Mouse (Mus musculus) ES-CJ7 (cell line): ENCODE data around the gene Synj2.
"Not testable (repeated sequence)": the region's sequence is repeated elsewhere in the genome, so short reads cannot be mapped to it uniquely, and the experiment has no call there.

Experiments
- DNase-seq: peaks from one replicate; pipeline ENCODE4 v3.0.0; 2011; ENCODE audit warnings: low read depth, low spot score

Synj2 gene

GRCm38 (mm10) chr17:5999039-5999543 is 58.0 kb downstream of the Synj2 start:
- DNase-seq = no peak

DNA sequence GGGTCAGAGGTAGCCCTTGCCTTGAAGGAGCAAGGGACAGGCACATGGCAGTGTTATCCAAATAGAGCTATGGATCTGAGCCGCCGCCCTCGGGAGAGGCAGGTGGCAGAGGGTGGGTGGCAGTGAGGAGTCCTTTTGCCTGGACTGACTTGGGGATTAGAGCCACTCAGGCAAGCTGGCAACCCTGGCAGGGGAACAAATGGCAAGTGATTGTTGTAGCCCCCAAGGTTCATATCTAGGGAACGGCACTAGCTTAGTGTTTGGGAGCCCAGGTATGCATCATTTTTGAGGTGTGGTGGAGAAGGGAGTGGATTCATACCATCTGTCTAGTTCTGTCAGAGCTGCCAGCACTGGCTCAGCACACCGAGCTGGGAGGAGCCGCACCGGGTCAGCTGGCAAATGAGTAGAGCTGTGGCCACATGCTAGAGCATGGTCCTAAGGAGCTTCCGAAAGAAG is 59.8 kb downstream of the Synj2 start:
- no peak for DNase-seq

GRCm38 (mm10) chr17:6001389-6001788 is 60.3 kb downstream of the Synj2 start:
- no peak for DNase-seq

DNA sequence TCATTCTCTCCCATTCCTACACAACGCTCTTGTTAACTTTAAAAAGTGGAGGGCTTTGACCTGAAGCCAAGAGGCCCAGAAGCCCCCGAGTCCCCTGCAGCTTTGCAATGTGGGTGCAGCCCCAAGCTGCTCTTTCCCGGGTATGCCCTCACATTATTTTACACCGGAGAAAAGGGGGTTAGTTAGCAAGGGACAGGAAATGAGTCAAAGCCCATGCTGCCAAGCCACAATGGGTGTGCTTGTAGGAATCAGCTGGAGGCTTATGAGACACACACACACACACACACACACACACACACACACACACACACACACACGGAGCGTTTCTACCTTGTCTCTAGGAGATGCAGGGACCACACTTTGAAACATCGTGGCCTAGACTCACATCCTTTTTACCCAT is 60.8 kb downstream of the Synj2 start:
- DNase-seq = no peak

- DNase-seq = no peak
Measured at GRCm38 (mm10) chr17:6002563-6002962, 61.5 kb downstream of the Synj2 start.

GRCm38 (mm10) chr17:6003661-6004060 is 62.6 kb downstream of the Synj2 start:
- DNase-seq = no peak

DNA sequence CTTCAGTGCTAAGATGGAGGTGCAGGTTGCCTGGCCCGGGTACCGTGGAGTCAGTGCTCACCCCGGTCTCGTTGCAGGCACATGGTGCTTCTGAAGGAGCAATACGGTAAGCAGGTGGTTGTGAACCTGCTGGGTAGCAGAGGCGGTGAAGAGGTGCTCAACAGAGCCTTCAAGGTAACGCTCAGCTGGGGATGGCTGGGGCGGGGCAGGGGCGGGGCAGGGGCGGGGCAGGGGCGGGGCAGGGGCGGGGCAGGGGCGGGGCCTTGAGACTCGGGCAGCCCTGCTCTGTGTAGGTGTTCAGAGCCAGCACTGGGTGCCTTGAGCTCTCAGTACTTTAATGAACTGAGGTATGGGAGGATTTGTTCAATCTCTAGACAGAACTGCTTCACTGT is 64.2 kb downstream of the Synj2 start:
- peak; percentile 17 for DNase-seq

GRCm38 (mm10) chr17:6005638-6006471 is 64.8 kb downstream of the Synj2 start:
- DNase-seq = peak; percentile 64

DNA sequence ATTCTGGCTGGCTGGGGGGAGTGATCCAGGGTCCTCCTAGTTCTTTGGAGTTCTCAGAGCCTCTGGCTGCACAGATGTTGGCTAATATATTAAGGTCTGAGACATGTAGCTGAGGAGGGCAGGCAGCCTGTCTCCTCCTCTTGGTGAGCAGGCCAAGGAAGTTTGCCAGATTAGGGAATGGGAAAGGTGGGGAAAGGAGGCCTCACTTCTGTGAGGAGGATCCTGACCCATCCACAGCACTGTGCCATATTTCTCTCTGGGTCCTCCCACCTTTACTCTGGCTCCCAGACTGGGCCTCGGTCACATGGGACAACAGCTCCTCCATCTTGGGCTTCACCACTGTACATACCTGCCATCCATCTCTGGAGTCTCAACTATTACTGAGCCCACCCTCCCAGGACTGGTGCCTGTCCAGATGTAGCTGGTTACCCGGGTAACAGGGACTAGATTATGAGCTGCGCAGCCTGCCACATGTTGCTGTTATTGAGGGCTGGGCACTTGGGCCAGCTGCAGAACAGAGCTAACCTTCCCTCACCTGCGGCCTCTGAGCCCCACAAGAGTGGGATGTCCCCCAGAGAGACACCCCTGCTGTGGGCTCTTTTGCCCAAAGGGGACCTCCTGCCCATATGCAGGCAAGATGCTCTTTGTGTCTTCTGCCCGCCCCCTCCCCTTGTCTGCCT is 66.2 kb downstream of the Synj2 start:
- DNase-seq = no peak

GRCm38 (mm10) chr17:6007902-6008301 is 66.8 kb downstream of the Synj2 start:
- no peak for DNase-seq

DNA sequence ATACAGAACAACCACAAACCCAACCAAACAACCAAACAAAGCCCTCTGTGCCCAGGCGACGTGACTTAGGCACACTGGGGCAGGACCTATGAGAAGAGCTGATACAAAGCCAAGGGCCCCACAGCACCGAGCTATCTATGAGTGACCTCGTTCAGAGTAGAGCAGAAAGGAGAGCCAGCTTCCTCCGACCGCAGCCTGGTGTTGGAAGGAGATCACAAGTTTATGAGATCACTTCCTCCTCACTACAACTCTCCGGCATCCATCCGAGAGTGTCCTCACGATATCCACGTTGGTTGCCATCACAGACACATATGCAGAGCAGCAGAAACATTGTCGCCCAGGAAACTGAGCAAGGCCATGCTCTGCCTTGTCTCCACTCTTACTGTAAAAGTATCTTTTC is 67.5 kb downstream of the Synj2 start:
- DNase-seq = no peak

GRCm38 (mm10) chr17:6009606-6010005 is 68.5 kb downstream of the Synj2 start:
- no peak for DNase-seq

- DNase-seq = no peak
Measured at GRCm38 (mm10) chr17:6013079-6013478, 72.0 kb downstream of the Synj2 start.

GRCm38 (mm10) chr17:6014985-6015384 is 73.9 kb downstream of the Synj2 start:
- no peak for DNase-seq

- DNase-seq = no peak
Measured at GRCm38 (mm10) chr17:6016213-6016780, 75.2 kb downstream of the Synj2 start.

- DNase-seq = peak; percentile 12
Measured at GRCm38 (mm10) chr17:6017268-6017667, 76.2 kb downstream of the Synj2 start.

DNA sequence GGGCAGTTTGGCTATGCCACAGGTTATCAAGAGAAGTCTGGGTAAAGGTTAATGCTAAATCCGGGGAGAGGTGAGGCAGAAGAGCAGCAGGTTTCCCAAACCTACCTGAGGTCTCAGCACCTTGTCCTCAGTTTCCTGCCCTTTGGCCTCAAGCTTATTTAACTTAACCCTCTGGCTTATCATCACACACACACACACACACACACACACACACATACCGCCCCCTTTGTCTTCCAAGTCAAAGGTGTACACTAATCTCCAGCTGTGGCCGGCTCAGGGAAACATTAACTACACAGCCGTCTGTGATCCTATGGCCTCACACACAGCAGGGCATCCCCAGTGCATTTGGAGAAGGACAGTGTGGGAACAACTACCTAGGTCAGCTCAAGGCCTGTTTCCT is 77.3 kb downstream of the Synj2 start:
- DNase-seq = no peak

DNA sequence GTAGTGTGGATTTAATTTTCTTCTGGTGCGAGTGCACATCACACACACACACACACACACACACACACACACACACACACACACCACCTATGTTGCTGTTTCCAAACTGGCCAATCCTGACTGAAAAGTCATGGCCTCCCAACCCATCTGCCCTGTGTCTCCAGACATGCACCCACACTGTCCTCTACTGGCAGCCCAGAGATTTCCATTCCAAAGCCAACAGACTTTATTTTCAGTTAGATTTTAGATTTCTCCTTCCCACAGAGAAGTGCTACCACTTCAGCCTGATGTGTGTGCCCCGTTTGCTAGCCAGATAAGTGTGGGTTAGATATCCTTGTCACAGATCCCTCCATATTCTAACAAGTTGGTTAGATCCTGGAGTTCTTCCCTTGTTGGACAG is 78.7 kb downstream of the Synj2 start:
- peak; percentile 39 for DNase-seq

- DNase-seq = peak; percentile 45
Measured at GRCm38 (mm10) chr17:6020636-6021035, 79.6 kb downstream of the Synj2 start.

GRCm38 (mm10) chr17:6021374-6021789 is 80.3 kb downstream of the Synj2 start:
- not testable (repeated sequence) for DNase-seq

DNA sequence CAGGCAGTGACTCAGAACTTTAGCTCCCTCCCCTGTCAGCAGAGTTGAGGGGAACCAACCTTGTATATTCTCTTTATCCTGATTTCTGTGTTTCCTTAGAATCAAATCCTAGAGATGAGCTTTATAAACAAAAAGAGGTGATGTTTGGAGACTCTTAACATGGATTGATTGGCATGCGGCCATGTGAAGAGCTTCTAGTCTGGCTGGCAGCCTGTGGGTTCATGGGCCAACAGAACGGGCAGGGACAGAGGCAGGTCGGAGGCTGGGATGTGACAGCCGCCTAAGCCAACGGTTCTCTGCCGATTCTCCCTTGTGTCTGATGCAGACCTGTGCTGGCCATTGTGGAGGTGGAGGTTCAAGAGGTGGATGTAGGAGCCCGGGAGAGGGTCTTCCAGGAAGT is 84.8 kb downstream of the Synj2 start:
- DNase-seq = no peak

- peak; percentile 25 for DNase-seq
Measured at GRCm38 (mm10) chr17:6035661-6036060, 94.6 kb downstream of the Synj2 start.
